Mouse (Mus musculus) skeletal muscle tissue, adult 2 months (tissue): ENCODE data around the gene Pycr1.

ENCODE experiments used
- DNase-seq: peaks from one replicate; pipeline ENCODE4 v3.0.0-alpha.2; 2012; ENCODE audit warnings: low read depth, low spot score

Pycr1 gene

GRCm38 (mm10) chr11:120627468-120628300 is 15.9 kb downstream of the Pycr1 start:
- no peak for DNase-seq

- no peak for DNase-seq
These were observed 16.6 kb downstream of the Pycr1 start for GRCm38 (mm10) chr11:120626785-120627467.

GRCm38 (mm10) chr11:120625152-120625775 is 18.3 kb downstream of the Pycr1 start, which contains the start of gene Sirt7:
TSS of gene Sirt7 (minus strand) at chr11:120625240.
- no peak for DNase-seq

- peak; percentile 78 for DNase-seq
These were observed 18.9 kb downstream of the Pycr1 start for GRCm38 (mm10) chr11:120624680-120625111.

GRCm38 (mm10) chr11:120623961-120624679 is 19.4 kb downstream of the Pycr1 start:
- DNase-seq, result no peak

- no peak for DNase-seq
These were observed 20.8 kb downstream of the Pycr1 start for GRCm38 (mm10) chr11:120622805-120623204.

- no peak for DNase-seq
These were observed 23.4 kb downstream of the Pycr1 start for GRCm38 (mm10) chr11:120620195-120620594.

GRCm38 (mm10) chr11:120618619-120619535 is 24.7 kb downstream of the Pycr1 start:
- DNase-seq, result no peak

- peak; percentile 90 for DNase-seq
These were observed 26.0 kb downstream of the Pycr1 start, which contains the start of gene Pcyt2 for GRCm38 (mm10) chr11:120617519-120618112. TSS of gene Pcyt2 (minus strand) at chr11:120617936.

- DNase-seq, result no peak
These were observed 26.8 kb downstream of the Pycr1 start for GRCm38 (mm10) chr11:120616617-120617294.

- DNase-seq, result no peak
These were observed 27.9 kb downstream of the Pycr1 start for GRCm38 (mm10) chr11:120615606-120616203.

- DNase-seq, result no peak
These were observed 28.4 kb downstream of the Pycr1 start for GRCm38 (mm10) chr11:120615167-120615566.

GRCm38 (mm10) chr11:120613976-120614375 is 29.6 kb downstream of the Pycr1 start:
- DNase-seq, result no peak

GRCm38 (mm10) chr11:120613481-120613972 is 30.0 kb downstream of the Pycr1 start:
- DNase-seq, result no peak

- DNase-seq, result peak; percentile 76
These were observed 30.8 kb downstream of the Pycr1 start for GRCm38 (mm10) chr11:120612763-120613162.

- no peak for DNase-seq
These were observed 33.0 kb downstream of the Pycr1 start for GRCm38 (mm10) chr11:120610477-120611046.

- DNase-seq, result no peak
These were observed 34.3 kb downstream of the Pycr1 start for GRCm38 (mm10) chr11:120609250-120609649.

GRCm38 (mm10) chr11:120608241-120609034 is 35.1 kb downstream of the Pycr1 start, which contains the start of gene Npb:
TSS of gene Npb (plus strand) at chr11:120608477.
- DNase-seq, result no peak
